Comparison of ENCODE assay signal across 25 mouse cellular contexts in genomic region chr5:81225486-81225885, GRCm38 (mm10).
DNase-seq lines count a peak whose midpoint lies in the region; ATAC-seq and TF ChIP-seq lines count a peak whose summit lies in the region.
"Had no signal": no experiment of that assay in that cellular context is flagged by ENCODE, and none has a peak within 500 bp of the region (broad histone marks: within the 10 kb centered on the region; RNA-seq: fewer than 3 reads in every experiment).

No protein-coding gene starts in this region.

- TF ChIP-seq CTCF in lung, postnatal 0 days (IDR thresholded peaks at IDR 0.05): no peak

- no peak overlapping the region for H3K27ac ChIP-seq in lung, postnatal 0 days (ENCODE audit: low read length)
- H3K27ac ChIP-seq: embryonic facial prominence, embryonic 10.5 days; embryonic facial prominence, embryonic 12.5 days; forebrain, embryonic 13.5 days; forebrain, embryonic 15.5 days had no signal

- no peak overlapping the region for H3K9ac ChIP-seq in lung, postnatal 0 days (replicated peaks; ENCODE audit: low read depth)
- H3K9ac ChIP-seq: embryonic facial prominence, embryonic 12.5 days; forebrain, embryonic 13.5 days; forebrain, embryonic 15.5 days; forebrain, postnatal 0 days had no signal

- no peaks in the 10 kb centered on the region for H3K79me2 ChIP-seq in myocyte (ENCODE audit: control insufficient read depth, insufficient read depth)

- no peak for ATAC-seq in lung, postnatal 0 days
- ATAC-seq: CD4-positive, CD25-positive, alpha-beta regulatory T cell, adult 4 months; forebrain, embryonic 13.5 days; forebrain, embryonic 15.5 days; forebrain, postnatal 0 days had no signal

- no peaks in the 10 kb centered on the region for H3K4me1 ChIP-seq in lung, postnatal 0 days (ENCODE audit: insufficient read depth, low read depth, low read length)
- H3K4me1 ChIP-seq: forebrain, embryonic 13.5 days; forebrain, embryonic 15.5 days had no signal

- DNase-seq in 3134 (ENCODE audit: extremely low read depth, insufficient read length, low spot score) (peak; percentile 28), 416B (ENCODE audit: low read depth) (peak; percentile 45)
- peak; percentile 74 for DNase-seq in Muller cell, postnatal 12 days (ENCODE audit: inconsistent ontology term)
- DNase-seq in lung, postnatal 0 days (ENCODE audit: low spot score): no peak
- DNase-seq in embryo, embryonic 9.5 days (ENCODE audit: extremely low spot score): no peak
- no peak for DNase-seq in layer of hippocampus, adult 9-11 months
- DNase-seq: adrenal gland, adult 2 months; adrenal gland, postnatal 10 days; adrenal gland, postnatal 25 days; cerebellum, adult 11 months; cerebellum, adult 18-20 months; cerebellum, adult 8-10 months; cerebellum, adult 9-11 months; cerebellum, postnatal 14 days; cerebellum, postnatal 36 days; embryo, embryonic 11 days; forebrain, postnatal 0 days had no signal

- peak overlapping the region; percentile 50 for H3K4me2 ChIP-seq in myocyte (ENCODE audit: low read depth)
- H3K4me2 ChIP-seq in lung, postnatal 0 days (replicated peaks; ENCODE audit: low read depth, low read length): no peak overlapping the region
- H3K4me2 ChIP-seq: embryonic facial prominence, embryonic 12.5 days; forebrain, embryonic 13.5 days; forebrain, embryonic 15.5 days had no signal

- H3K4me3 ChIP-seq in myocyte: no peak overlapping the region
- no peak overlapping the region for H3K4me3 ChIP-seq in lung, postnatal 0 days (ENCODE audit: low read depth, low read length)
- H3K4me3 ChIP-seq: embryonic facial prominence, embryonic 10.5 days; embryonic facial prominence, embryonic 12.5 days; forebrain, embryonic 13.5 days; forebrain, embryonic 15.5 days had no signal

- no peak for TF ChIP-seq POLR2A in myocyte (IDR thresholded peaks at IDR 0.05; ENCODE audit: insufficient read length, low read depth)

- TF ChIP-seq EP300 in lung, postnatal 0 days (IDR thresholded peaks at IDR 0.05): no peak

- 87% methylated on average over 2 of the region's 2 CpGs for WGBS in lung, postnatal 0 days

- H3ac ChIP-seq in myocyte (ENCODE audit: control insufficient read depth, insufficient read length): no peak overlapping the region

- H3K36me3 ChIP-seq in myocyte (ENCODE audit: control insufficient read depth, insufficient read depth): no peaks in the 10 kb centered on the region
- no peaks in the 10 kb centered on the region for H3K36me3 ChIP-seq in lung, postnatal 0 days (ENCODE audit: insufficient read depth, low read length)
- H3K36me3 ChIP-seq: embryonic facial prominence, embryonic 10.5 days; embryonic facial prominence, embryonic 12.5 days; forebrain, embryonic 15.5 days; G1E had no signal

- no peaks in the 10 kb centered on the region for H3K27me3 ChIP-seq in myocyte (ENCODE audit: control insufficient read depth, insufficient read depth, insufficient read length)
- H3K27me3 ChIP-seq in lung, postnatal 0 days (replicated peaks; ENCODE audit: insufficient read depth, low read length): no peaks in the 10 kb centered on the region
- H3K27me3 ChIP-seq: CH12.LX; embryonic facial prominence, embryonic 12.5 days; forebrain, embryonic 13.5 days; forebrain, embryonic 15.5 days had no signal

- H3K9me3 ChIP-seq in lung, postnatal 0 days (ENCODE audit: low read length): no peaks in the 10 kb centered on the region
- H3K9me3 ChIP-seq: embryonic facial prominence, embryonic 10.5 days; embryonic facial prominence, embryonic 12.5 days; forebrain, embryonic 13.5 days; forebrain, embryonic 15.5 days had no signal

TF ChIP-seq in myocyte, 11 proteins besides CTCF, POLR2A, EP300 and RAD21:
- TF ChIP-seq USF1 (IDR thresholded peaks at IDR 0.05; ENCODE audit: low read depth) (no peak), MAX (IDR thresholded peaks at IDR 0.05; ENCODE audit: low read depth) (no peak), CEBPB (IDR thresholded peaks at IDR 0.05; ENCODE audit: insufficient read depth, poor library complexity, severe bottlenecking) (peak; percentile 39; the same call in 1 of the 2 replicates), MYOD1 (IDR thresholded peaks at IDR 0.05; ENCODE audit: control insufficient read depth in 1 of 3, insufficient read length in 2 of 3, low read depth in 2 of 3) (no peak), POLR2AphosphoS2 (IDR thresholded peaks at IDR 0.05; ENCODE audit: insufficient read length, low read depth) (no peak)

Comparison
In these comparisons a context has a peak if more than half of its experiments do, and no peak if none do; other contexts are left out.
1. DNase-seq: peak in 3134 (single experiment), 416B (single experiment) and Muller cell, postnatal 12 days (single experiment); none in lung, postnatal 0 days (single experiment), embryo, embryonic 9.5 days (single experiment) and layer of hippocampus, adult 9-11 months (single experiment).